Mouse (Mus musculus): ENCODE results near the gene Slc22a23. TPM values are rescaled to one million over a fixed set of nuclear protein-coding genes. Genes with fewer than 3 reads are reported as not detected.

The Slc22a23 gene
- total RNA-seq, 1 experiment = 5.9 TPM

- Histone ChIP-seq H3K27ac (ENCODE audit: insufficient read depth, low read depth, low read length, poor library complexity, severe bottlenecking) (no peak overlapping the region), H3K9me3 (ENCODE audit: control insufficient read depth, insufficient read depth, low read depth, low read length) (no peaks in the 10 kb centered on the region), H3K36me3 (ENCODE audit: control insufficient read depth, insufficient read depth, low read length, poor library complexity, severe bottlenecking) (no peaks in the 10 kb centered on the region), H3K4me1 (ENCODE audit: control insufficient read depth in 2 of 2, insufficient read depth in 2 of 2, low read length in 2 of 2, poor library complexity in 1 of 2) (no peaks in the 10 kb centered on the region), H3K4me3 (ENCODE audit: insufficient read depth in 1 of 2, low read depth in 1 of 2, low read length in 2 of 2, poor library complexity in 1 of 2, severe bottlenecking in 1 of 2) (no peak overlapping the region), H3K9ac (ENCODE audit: insufficient read depth, low read depth, low read length, poor library complexity, severe bottlenecking) (no peak overlapping the region)
- no peak for TF ChIP-seq HCFC1 (IDR thresholded peaks at IDR 0.05; ENCODE audit: borderline replicate concordance, insufficient read depth, low read length)
- in situ Hi-C loops (cut with MboI; ENCODE audit: low sequenced_read_pairs in 2 of 2, unreplicated experiment in 2 of 2) = no loop called here
- DNase-seq (ENCODE audit: low read depth, low spot score) = no peak
Measured at GRCm38 (mm10) chr13:34278759-34279270, 66.2 kb downstream of the Slc22a23 start.

DNA sequence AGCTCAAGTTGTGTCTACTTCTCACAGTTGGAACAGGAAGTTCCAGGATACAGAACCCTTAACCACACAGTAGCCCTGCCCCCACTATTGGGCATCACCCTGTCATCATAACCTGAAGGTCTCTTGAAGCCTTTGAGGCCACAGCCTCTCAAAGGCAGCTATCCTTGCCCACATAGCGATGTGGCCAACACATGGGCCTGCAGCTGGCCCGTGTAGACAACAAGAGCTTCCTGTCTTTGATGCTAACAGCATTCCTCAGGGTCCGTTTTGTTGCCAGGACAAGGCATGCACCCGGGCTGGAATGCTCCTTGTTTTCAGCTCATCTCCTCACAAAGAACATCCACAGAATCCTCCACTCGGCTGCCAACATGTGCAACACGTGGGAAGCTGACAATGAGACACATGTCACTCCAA is 66.7 kb downstream of the Slc22a23 start:
- H3K4me1 ChIP-seq (ENCODE audit: control insufficient read depth in 2 of 2, insufficient read depth in 2 of 2, low read length in 2 of 2, poor library complexity in 1 of 2) = no peaks in the 10 kb centered on the region
- no peak overlapping the region for H3K27ac ChIP-seq (ENCODE audit: insufficient read depth, low read depth, low read length, poor library complexity, severe bottlenecking)
- TF ChIP-seq ZC3H11A (IDR thresholded peaks at IDR 0.05; ENCODE audit: borderline replicate concordance, low read depth, low read length) (no peak), MAFK (IDR thresholded peaks at IDR 0.05; ENCODE audit: insufficient read depth, low read depth, low read length) (no peak), ZNF384 (IDR thresholded peaks at IDR 0.05; ENCODE audit: low read depth, low read length) (no peak), CHD2 (IDR thresholded peaks at IDR 0.05; ENCODE audit: low read depth, low read length) (no peak), HCFC1 (IDR thresholded peaks at IDR 0.05; ENCODE audit: borderline replicate concordance, insufficient read depth, low read length) (no peak)
- H3K4me3 ChIP-seq (ENCODE audit: insufficient read depth in 1 of 2, low read depth in 1 of 2, low read length in 2 of 2, poor library complexity in 1 of 2, severe bottlenecking in 1 of 2) = no peak overlapping the region
- no peak for DNase-seq (ENCODE audit: low read depth, low spot score)
- in situ Hi-C loops (cut with MboI; ENCODE audit: low sequenced_read_pairs in 2 of 2, unreplicated experiment in 2 of 2) = no loop called here
- no peaks in the 10 kb centered on the region for H3K9me3 ChIP-seq (ENCODE audit: control insufficient read depth, insufficient read depth, low read depth, low read length)
- no peaks in the 10 kb centered on the region for H3K36me3 ChIP-seq (ENCODE audit: control insufficient read depth, insufficient read depth, low read length, poor library complexity, severe bottlenecking)
- H3K9ac ChIP-seq (ENCODE audit: insufficient read depth, low read depth, low read length, poor library complexity, severe bottlenecking) = no peak overlapping the region

DNA sequence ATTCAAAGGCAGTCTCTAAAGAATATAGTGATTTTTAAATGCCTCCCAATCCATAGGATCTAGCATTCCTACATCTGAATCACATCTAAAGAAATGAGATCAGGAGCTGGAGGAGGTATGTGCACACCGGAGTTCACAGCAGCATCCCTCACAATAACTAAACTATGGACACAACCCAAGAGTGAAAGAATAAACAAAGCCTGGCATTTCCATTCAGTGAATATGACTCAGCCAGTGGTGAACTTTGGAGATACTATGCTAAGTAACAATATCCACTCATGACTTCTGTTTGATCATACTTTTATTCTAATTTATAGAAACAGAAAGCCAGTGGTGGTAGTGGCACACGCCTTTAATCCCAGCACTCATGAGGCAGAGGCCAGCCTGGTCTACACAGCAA is 67.4 kb downstream of the Slc22a23 start:
- no peak overlapping the region for H3K9ac ChIP-seq (ENCODE audit: insufficient read depth, low read depth, low read length, poor library complexity, severe bottlenecking)
- DNase-seq (ENCODE audit: low read depth, low spot score) = no peak
- TF ChIP-seq ZC3H11A (IDR thresholded peaks at IDR 0.05; ENCODE audit: borderline replicate concordance, low read depth, low read length) = no peak
- no peak for TF ChIP-seq HCFC1 (IDR thresholded peaks at IDR 0.05; ENCODE audit: borderline replicate concordance, insufficient read depth, low read length)
- TF ChIP-seq ZNF384 (IDR thresholded peaks at IDR 0.05; ENCODE audit: low read depth, low read length) = no peak
- TF ChIP-seq CHD2 (IDR thresholded peaks at IDR 0.05; ENCODE audit: low read depth, low read length) = no peak
- TF ChIP-seq MAFK (IDR thresholded peaks at IDR 0.05; ENCODE audit: insufficient read depth, low read depth, low read length) = no peak
- no peak overlapping the region for H3K27ac ChIP-seq (ENCODE audit: insufficient read depth, low read depth, low read length, poor library complexity, severe bottlenecking)
- in situ Hi-C loops (cut with MboI; ENCODE audit: low sequenced_read_pairs in 2 of 2, unreplicated experiment in 2 of 2) = no loop called here
- no peaks in the 10 kb centered on the region for H3K36me3 ChIP-seq (ENCODE audit: control insufficient read depth, insufficient read depth, low read length, poor library complexity, severe bottlenecking)
- no peaks in the 10 kb centered on the region for H3K9me3 ChIP-seq (ENCODE audit: control insufficient read depth, insufficient read depth, low read depth, low read length)
- H3K4me3 ChIP-seq (ENCODE audit: insufficient read depth in 1 of 2, low read depth in 1 of 2, low read length in 2 of 2, poor library complexity in 1 of 2, severe bottlenecking in 1 of 2) = no peak overlapping the region
- no peaks in the 10 kb centered on the region for H3K4me1 ChIP-seq (ENCODE audit: control insufficient read depth in 2 of 2, insufficient read depth in 2 of 2, low read length in 2 of 2, poor library complexity in 1 of 2)

- DNase-seq (ENCODE audit: low read depth, low spot score) = no peak
- H3K4me1 ChIP-seq (ENCODE audit: control insufficient read depth in 2 of 2, insufficient read depth in 2 of 2, low read length in 2 of 2, poor library complexity in 1 of 2) = no peaks in the 10 kb centered on the region
- H3K9me3 ChIP-seq (ENCODE audit: control insufficient read depth, insufficient read depth, low read depth, low read length) = no peaks in the 10 kb centered on the region
- H3K36me3 ChIP-seq (ENCODE audit: control insufficient read depth, insufficient read depth, low read length, poor library complexity, severe bottlenecking) = no peaks in the 10 kb centered on the region
- no peak overlapping the region for H3K4me3 ChIP-seq (ENCODE audit: insufficient read depth in 1 of 2, low read depth in 1 of 2, low read length in 2 of 2, poor library complexity in 1 of 2, severe bottlenecking in 1 of 2)
- TF ChIP-seq ZNF384 (IDR thresholded peaks at IDR 0.05; ENCODE audit: low read depth, low read length) = no peak
- TF ChIP-seq ZC3H11A (IDR thresholded peaks at IDR 0.05; ENCODE audit: borderline replicate concordance, low read depth, low read length) = no peak
- TF ChIP-seq CHD2 (IDR thresholded peaks at IDR 0.05; ENCODE audit: low read depth, low read length) = no peak
- no peak for TF ChIP-seq MAFK (IDR thresholded peaks at IDR 0.05; ENCODE audit: insufficient read depth, low read depth, low read length)
- TF ChIP-seq HCFC1 (IDR thresholded peaks at IDR 0.05; ENCODE audit: borderline replicate concordance, insufficient read depth, low read length) = no peak
- no peak overlapping the region for H3K27ac ChIP-seq (ENCODE audit: insufficient read depth, low read depth, low read length, poor library complexity, severe bottlenecking)
- H3K9ac ChIP-seq (ENCODE audit: insufficient read depth, low read depth, low read length, poor library complexity, severe bottlenecking) = no peak overlapping the region
- in situ Hi-C loops (cut with MboI; ENCODE audit: low sequenced_read_pairs in 2 of 2, unreplicated experiment in 2 of 2) = no loop called here
Measured at GRCm38 (mm10) chr13:34277001-34277400, 68.0 kb downstream of the Slc22a23 start.

DNA sequence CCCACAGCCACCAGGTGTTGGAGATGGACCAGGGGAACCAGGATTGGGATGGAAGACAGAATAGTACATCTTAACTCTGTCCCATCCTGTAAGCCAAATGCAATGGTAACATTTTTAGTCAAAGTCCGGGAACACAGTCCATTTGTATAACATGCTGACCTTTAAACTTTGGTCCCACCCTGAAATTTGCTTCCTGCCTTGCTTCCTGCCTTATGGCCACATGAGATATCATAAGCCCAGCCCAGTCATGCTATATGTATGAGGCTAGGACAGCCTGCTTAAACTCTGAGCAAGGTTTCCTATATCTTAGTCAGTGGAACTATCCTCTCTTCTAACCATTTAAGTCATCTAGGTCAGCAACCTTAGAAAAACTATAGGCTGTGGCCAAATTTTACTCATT is 70.1 kb downstream of the Slc22a23 start:
- DNase-seq (ENCODE audit: low read depth, low spot score) = no peak
- H3K9ac ChIP-seq (ENCODE audit: insufficient read depth, low read depth, low read length, poor library complexity, severe bottlenecking) = no peak overlapping the region
- no peak for TF ChIP-seq CHD2 (IDR thresholded peaks at IDR 0.05; ENCODE audit: low read depth, low read length)
- TF ChIP-seq ZNF384 (IDR thresholded peaks at IDR 0.05; ENCODE audit: low read depth, low read length) = no peak
- TF ChIP-seq MAFK (IDR thresholded peaks at IDR 0.05; ENCODE audit: insufficient read depth, low read depth, low read length) = no peak
- no peak for TF ChIP-seq ZC3H11A (IDR thresholded peaks at IDR 0.05; ENCODE audit: borderline replicate concordance, low read depth, low read length)
- no peak for TF ChIP-seq HCFC1 (IDR thresholded peaks at IDR 0.05; ENCODE audit: borderline replicate concordance, insufficient read depth, low read length)
- H3K4me3 ChIP-seq (ENCODE audit: insufficient read depth in 1 of 2, low read depth in 1 of 2, low read length in 2 of 2, poor library complexity in 1 of 2, severe bottlenecking in 1 of 2) = no peak overlapping the region
- no peaks in the 10 kb centered on the region for H3K36me3 ChIP-seq (ENCODE audit: control insufficient read depth, insufficient read depth, low read length, poor library complexity, severe bottlenecking)
- H3K27ac ChIP-seq (ENCODE audit: insufficient read depth, low read depth, low read length, poor library complexity, severe bottlenecking) = no peak overlapping the region
- no peaks in the 10 kb centered on the region for H3K9me3 ChIP-seq (ENCODE audit: control insufficient read depth, insufficient read depth, low read depth, low read length)
- no peaks in the 10 kb centered on the region for H3K4me1 ChIP-seq (ENCODE audit: control insufficient read depth in 2 of 2, insufficient read depth in 2 of 2, low read length in 2 of 2, poor library complexity in 1 of 2)
- in situ Hi-C loops (cut with MboI; ENCODE audit: low sequenced_read_pairs in 2 of 2, unreplicated experiment in 2 of 2) = no loop called here

Measured in ES-E14 (cell line).